Mouse (Mus musculus): ENCODE measurements at regions not wholly inside any gene's neighbourhood (a gene's known extent, or its start where the extent isn't known, plus 50 kb on each side); places are given as distances from the start of the nearest gene placed in this dataset.

DNA sequence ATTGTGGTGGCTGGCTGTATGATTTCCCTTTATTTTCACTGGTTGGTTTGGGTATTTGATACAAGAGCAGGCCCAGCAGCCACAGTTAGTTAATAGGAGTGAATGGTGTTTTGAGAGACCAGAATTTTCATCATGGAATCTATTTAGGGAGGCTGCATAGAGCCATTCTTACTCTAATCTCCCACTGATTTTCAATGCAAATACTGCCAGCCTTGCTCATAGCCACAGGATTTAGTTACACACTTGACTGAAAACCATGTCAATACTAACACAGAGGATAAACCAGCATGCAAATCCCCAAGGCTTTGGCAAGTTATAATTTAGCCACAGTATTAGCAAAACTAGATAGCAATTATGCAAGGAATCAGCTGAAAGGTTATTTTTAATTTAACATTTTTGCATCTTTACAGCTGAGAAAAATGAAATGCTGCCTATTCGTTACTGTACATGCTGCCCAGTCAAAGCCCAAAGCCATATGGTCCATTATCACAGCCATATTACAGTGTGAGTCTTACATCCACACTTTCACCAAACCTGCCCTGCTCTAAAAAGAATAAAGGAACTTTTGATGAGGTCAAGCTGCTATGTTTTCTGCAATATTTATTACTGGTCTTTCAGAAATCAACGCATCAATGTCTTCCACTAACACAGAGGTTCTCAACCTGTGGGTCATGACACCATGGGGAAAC, 1000.5 kb upstream of the Flrt2 start:
- no peak overlapping the region for H3K4me3 ChIP-seq
- H3K4me1 ChIP-seq, result no peaks in the 10 kb centered on the region
- H3K27me3 ChIP-seq (replicated peaks), result no peaks in the 10 kb centered on the region
- no peaks in the 10 kb centered on the region for H3K36me3 ChIP-seq (replicated peaks)
- H3K27ac ChIP-seq, result no peak overlapping the region
- H3K9ac ChIP-seq, result no peak overlapping the region
- ATAC-seq (replicated peaks), result peak; percentile 73
- no peak overlapping the region for H3K4me2 ChIP-seq
- WGBS, result 35% methylated on average over 2 of the region's 2 CpGs
- H3K9me3 ChIP-seq, result no peaks in the 10 kb centered on the region

DNA sequence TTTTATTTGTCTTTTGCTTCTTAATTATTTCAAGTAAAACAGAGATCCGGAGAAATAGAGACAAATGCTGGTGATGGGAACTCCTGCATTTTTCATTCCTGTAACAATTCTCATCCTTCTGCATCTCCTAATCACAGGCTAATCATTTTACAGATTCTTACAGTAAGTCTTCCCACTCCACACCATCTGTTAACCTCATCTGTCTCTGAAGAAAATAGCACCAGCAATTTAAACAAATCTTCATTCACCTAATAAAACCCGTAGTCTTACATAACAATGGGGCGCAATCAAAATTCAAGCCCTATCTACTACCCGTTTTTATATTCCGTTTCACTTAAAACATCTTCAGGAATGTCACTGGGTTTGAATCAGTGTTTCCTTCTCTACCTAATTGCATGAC, 960.6 kb upstream of the Flrt2 start:
- peaks cover 6% of the 10 kb centered on the region; the same call in 1 of the 2 replicates for H3K4me1 ChIP-seq
- ATAC-seq (replicated peaks), result no peak
- H3K9me3 ChIP-seq, result no peaks in the 10 kb centered on the region
- no peak overlapping the region for H3K4me3 ChIP-seq
- 67% methylated on average over 5 of the region's 5 CpGs for WGBS
- H3K27ac ChIP-seq, result no peak overlapping the region
- no peaks in the 10 kb centered on the region for H3K36me3 ChIP-seq (replicated peaks)
- H3K4me2 ChIP-seq, result no peak overlapping the region
- no peaks in the 10 kb centered on the region for H3K27me3 ChIP-seq (replicated peaks)
- no peak overlapping the region for H3K9ac ChIP-seq

DNA sequence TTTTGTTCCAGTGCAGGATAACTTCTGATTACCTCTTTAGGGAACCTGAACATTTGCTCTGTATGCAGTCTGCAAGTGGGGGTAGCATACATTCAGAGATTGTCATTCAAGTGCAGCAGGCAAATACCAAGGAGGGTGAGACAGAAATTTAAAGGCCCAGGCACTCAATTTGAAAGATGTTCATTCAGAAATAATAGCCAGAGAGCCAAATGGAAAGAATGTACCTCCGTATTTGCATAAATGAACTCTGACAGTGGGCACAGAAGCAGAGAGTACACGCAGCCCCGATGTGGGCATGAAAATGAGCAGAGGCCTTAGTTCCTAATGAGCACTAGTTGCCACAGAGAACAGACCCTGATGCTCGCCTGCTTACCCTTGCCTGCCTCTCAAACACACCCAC, 958.8 kb upstream of the Flrt2 start:
- Histone ChIP-seq H3K4me3 (no peak overlapping the region), H3K27me3 (replicated peaks) (no peaks in the 10 kb centered on the region), H3K27ac (no peak overlapping the region), H3K36me3 (replicated peaks) (no peaks in the 10 kb centered on the region), H3K9me3 (no peaks in the 10 kb centered on the region), H3K9ac (no peak overlapping the region), H3K4me2 (no peak overlapping the region), H3K4me1 (peaks cover 6% of the 10 kb centered on the region; the same call in 1 of the 2 replicates)
- ATAC-seq (replicated peaks), result peak; percentile 62
- WGBS, result 25% methylated on average over 4 of the region's 4 CpGs

DNA sequence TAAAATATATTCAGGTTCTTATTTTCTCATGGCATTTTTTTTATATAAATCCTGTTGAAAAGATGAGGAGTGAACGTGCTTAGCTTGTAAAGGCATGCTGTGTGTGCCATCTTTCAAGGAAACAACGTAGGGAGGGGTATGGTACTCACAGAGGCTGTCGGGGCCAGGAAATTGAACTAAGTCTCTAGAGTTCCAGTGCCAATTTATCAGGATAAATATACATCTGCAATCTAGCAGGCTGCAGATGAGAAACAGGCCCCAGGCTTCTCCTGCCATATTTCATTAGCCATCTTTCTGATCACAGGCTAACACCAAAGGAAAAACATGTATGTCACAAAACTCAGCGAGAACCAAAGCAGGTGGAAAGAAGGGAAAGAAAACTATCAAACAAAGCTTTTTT, 954.8 kb upstream of the Flrt2 start:
- peaks cover 6% of the 10 kb centered on the region; the same call in 1 of the 2 replicates for H3K4me1 ChIP-seq
- H3K4me2 ChIP-seq, result no peak overlapping the region
- no peak for ATAC-seq (replicated peaks)
- H3K27me3 ChIP-seq (replicated peaks), result no peaks in the 10 kb centered on the region
- no peak overlapping the region for H3K27ac ChIP-seq
- H3K9me3 ChIP-seq, result no peaks in the 10 kb centered on the region
- no peak overlapping the region for H3K4me3 ChIP-seq
- 62% methylated on average over 4 of the region's 4 CpGs for WGBS
- no peak overlapping the region for H3K9ac ChIP-seq
- H3K36me3 ChIP-seq (replicated peaks), result no peaks in the 10 kb centered on the region

DNA sequence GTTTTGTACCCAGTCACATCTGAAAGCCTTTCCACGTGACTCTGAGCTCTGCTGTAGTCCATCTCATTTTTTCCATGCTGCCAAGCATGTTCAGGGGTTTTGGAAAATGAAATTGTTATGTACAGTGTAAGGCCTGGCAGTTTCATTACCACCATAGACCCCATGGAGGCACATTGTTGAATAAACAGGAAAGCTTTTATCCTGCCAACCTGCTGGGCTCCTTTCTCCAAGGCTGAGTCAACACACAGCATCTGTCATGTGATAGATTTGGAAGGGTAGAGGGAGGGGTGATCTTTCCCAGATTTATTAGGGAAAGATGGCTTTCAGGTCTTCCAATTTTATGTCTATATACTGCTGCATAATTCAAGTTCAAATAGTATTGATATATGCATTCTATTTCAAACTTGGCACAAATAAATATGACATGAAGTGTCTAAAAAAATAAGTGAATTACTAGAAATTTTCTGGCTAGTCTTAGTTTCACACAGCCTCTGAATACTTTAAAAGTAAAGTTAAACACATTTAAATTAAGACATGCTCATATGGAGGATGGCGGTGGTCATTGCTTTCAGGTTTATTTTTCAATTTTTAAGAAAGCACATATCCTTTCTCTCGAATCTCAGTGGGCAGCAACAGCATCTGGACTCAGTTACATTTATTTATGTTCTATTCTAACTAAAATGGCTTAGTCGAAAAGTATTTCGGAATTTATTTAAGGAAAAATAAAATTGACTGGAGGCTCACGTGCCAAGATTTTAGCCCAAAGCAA, 942.1 kb upstream of the Flrt2 start:
- Histone ChIP-seq H3K9me3 (no peaks in the 10 kb centered on the region), H3K9ac (no peak overlapping the region), H3K36me3 (replicated peaks) (no peaks in the 10 kb centered on the region), H3K4me3 (no peak overlapping the region), H3K27ac (no peak overlapping the region), H3K4me2 (no peak overlapping the region), H3K27me3 (replicated peaks) (no peaks in the 10 kb centered on the region), H3K4me1 (no peaks in the 10 kb centered on the region)
- WGBS, result 81% methylated on average over 6 of the region's 6 CpGs
- ATAC-seq (replicated peaks), result no peak

DNA sequence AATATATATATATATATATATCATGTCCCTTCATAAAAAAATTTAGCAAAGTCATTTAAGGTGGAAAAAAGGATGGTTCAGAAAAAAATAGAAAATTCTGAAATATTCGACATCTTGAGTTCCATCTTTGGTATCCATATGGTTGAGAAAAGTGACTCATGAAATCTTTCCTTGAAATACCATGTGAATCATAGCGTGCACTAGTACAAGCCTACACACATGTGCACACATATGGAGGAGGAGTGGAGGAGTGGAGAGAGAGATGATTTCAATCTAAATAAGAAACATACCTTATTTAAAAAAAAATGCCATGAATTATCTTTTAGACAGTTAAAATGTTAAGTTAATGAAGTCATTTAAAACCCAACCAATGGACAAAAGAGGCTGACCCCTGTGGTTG, 936.3 kb upstream of the Flrt2 start:
- no peak overlapping the region for H3K27ac ChIP-seq
- H3K4me2 ChIP-seq, result no peak overlapping the region
- 98% methylated on average over 2 of the region's 2 CpGs for WGBS
- no peak overlapping the region for H3K9ac ChIP-seq
- no peak overlapping the region for H3K4me3 ChIP-seq
- no peaks in the 10 kb centered on the region for H3K36me3 ChIP-seq (replicated peaks)
- ATAC-seq (replicated peaks), result no peak
- no peaks in the 10 kb centered on the region for H3K9me3 ChIP-seq
- H3K27me3 ChIP-seq (replicated peaks), result no peaks in the 10 kb centered on the region
- no peaks in the 10 kb centered on the region for H3K4me1 ChIP-seq

DNA sequence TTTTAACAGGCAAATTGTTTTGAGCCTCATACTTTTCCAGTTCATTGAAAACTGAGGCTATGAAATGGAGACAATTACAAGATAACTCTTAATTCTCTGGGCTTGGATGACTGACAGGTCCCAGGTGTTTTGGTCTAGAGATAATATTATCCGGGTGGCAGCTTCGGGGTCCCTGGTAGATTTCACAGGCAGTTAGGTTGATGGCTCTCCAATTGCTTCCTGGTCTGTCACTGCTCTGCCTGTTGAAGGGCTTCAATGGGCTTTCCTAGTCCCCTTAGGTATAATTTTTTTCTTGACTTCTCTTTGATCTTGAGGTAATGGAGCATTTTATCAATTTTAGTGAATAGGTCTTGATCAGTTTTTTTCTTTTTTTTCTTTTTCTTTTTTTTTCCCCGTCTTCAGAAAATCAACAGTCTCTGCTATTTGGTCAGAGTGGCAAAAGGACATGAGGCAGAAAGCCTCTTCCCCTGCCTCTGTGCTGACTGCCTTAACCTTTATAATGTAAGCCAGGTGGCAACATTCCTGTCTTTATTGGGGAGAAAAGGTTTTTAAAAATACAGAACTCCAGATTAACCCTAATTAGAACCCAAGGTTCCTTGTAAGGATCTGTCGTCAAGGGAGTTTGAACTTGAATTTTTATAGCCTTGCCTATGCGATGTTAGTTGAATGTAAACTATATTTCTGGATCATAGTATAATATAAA, 896.0 kb upstream of the Flrt2 start:
- Histone ChIP-seq H3K27me3 (replicated peaks) (no peaks in the 10 kb centered on the region), H3K9ac (no peak overlapping the region), H3K27ac (no peak overlapping the region), H3K9me3 (no peaks in the 10 kb centered on the region), H3K4me2 (no peak overlapping the region), H3K36me3 (replicated peaks) (no peaks in the 10 kb centered on the region), H3K4me1 (no peaks in the 10 kb centered on the region), H3K4me3 (no peak overlapping the region)
- 75% methylated on average over 5 of the region's 5 CpGs for WGBS
- ATAC-seq (replicated peaks), result no peak

DNA sequence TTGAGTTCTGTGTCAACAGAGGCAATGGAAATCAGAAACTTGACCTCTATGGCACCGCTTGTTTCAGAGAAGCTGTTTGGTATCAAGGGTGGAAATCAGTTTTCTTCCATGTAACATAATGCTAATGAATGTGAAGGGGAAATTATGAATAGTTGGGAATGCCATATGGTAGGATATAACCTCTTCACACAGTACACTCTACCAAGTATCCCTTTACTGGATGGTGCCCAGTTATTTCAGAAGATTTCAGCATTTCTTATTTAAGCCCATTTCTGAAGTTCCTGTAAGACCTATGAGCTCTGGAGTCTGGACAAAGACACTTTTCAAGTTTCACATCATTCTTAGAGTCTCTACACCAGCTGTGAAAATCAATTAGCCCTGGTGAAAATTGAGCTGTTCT, 887.3 kb upstream of the Flrt2 start:
- Histone ChIP-seq H3K27me3 (replicated peaks) (no peaks in the 10 kb centered on the region), H3K4me2 (no peak overlapping the region), H3K4me1 (no peaks in the 10 kb centered on the region)

DNA sequence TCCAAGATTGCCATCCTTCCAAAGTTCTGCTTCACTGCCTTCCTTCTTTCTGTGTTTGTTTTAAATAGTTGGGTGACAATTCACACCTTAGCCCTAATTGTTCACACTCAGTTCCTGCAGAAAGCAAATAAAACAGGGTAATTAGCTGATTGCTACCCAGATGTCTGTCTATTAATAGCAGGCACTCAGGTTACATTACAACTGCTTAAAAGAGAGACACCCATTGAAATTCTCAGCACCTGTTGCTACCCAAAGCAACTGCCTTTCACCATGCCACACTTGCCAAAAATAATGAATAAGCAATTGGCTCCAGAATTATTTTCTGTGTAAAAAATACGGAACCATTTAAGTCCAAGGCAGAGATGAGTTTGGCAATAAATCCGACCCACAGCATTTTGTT, 860.6 kb upstream of the Flrt2 start:
- H3K4me3 ChIP-seq, result no peak overlapping the region
- no peak overlapping the region for H3K4me2 ChIP-seq
- no peaks in the 10 kb centered on the region for H3K36me3 ChIP-seq (replicated peaks)
- no peaks in the 10 kb centered on the region for H3K4me1 ChIP-seq
- no peak overlapping the region for H3K9ac ChIP-seq
- 85% methylated on average over 2 of the region's 2 CpGs for WGBS
- H3K27me3 ChIP-seq (replicated peaks), result no peaks in the 10 kb centered on the region
- H3K27ac ChIP-seq, result no peak overlapping the region
- ATAC-seq (replicated peaks), result no peak
- H3K9me3 ChIP-seq, result no peaks in the 10 kb centered on the region

More for the DNA sequence above, 887.3 kb upstream of the Flrt2 start:
- H3K9me3 ChIP-seq, result no peaks in the 10 kb centered on the region
- ATAC-seq (replicated peaks), result no peak
- 91% methylated on average over 1 of the region's 1 CpGs for WGBS
- H3K4me3 ChIP-seq, result no peak overlapping the region
- H3K36me3 ChIP-seq (replicated peaks), result no peaks in the 10 kb centered on the region
- H3K9ac ChIP-seq, result no peak overlapping the region
- no peak overlapping the region for H3K27ac ChIP-seq

DNA sequence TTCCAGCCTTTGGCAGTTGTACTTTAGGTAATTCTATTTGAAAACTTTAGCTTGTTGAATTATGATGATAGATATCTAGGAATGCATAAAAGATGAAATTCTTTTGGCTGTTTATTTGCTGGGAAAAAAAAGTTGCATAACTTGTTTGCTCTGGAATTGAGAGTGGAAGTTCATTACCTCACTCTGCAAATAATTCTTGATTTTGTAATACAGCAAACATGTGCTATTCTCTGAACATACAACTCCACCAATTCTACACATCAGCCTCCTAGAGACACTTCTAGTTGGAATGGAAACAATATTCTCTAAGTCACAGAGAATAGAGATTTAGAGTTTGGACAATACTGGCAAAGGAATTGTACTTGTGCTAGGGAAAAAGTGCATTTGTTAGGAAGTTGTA, 829.3 kb upstream of the Flrt2 start:
- Histone ChIP-seq H3K36me3 (replicated peaks) (no peaks in the 10 kb centered on the region), H3K4me2 (no peak overlapping the region), H3K4me3 (no peak overlapping the region), H3K27ac (no peak overlapping the region), H3K4me1 (no peaks in the 10 kb centered on the region), H3K27me3 (replicated peaks) (no peaks in the 10 kb centered on the region), H3K9ac (no peak overlapping the region), H3K9me3 (no peaks in the 10 kb centered on the region)
- no peak for ATAC-seq (replicated peaks)

DNA sequence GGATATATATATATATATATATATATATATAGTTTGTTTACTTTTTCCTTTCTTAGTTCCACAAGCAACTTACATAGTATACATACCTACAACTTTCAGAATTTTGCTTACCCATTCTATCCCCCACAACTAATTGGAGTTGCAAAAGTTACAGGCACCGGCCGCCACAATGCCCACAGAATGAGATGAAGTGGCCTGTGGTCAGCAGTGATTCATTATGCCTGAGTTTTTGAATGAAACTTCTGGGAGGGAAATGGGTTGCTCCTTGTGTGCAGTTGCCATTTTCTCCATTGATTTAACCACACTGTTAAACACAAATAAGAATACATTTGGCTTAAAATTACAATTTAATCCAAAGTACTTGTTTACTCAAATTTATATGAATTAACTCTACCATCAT, 781.2 kb upstream of the Flrt2 start:
- H3K4me3 ChIP-seq, result no peak overlapping the region
- 90% methylated on average over 2 of the region's 2 CpGs for WGBS
- H3K9me3 ChIP-seq, result no peaks in the 10 kb centered on the region
- H3K4me1 ChIP-seq, result no peaks in the 10 kb centered on the region
- no peaks in the 10 kb centered on the region for H3K27me3 ChIP-seq (replicated peaks)
- no peak overlapping the region for H3K9ac ChIP-seq
- H3K4me2 ChIP-seq, result no peak overlapping the region
- no peak for ATAC-seq (replicated peaks)
- H3K27ac ChIP-seq, result no peak overlapping the region
- no peaks in the 10 kb centered on the region for H3K36me3 ChIP-seq (replicated peaks)

DNA sequence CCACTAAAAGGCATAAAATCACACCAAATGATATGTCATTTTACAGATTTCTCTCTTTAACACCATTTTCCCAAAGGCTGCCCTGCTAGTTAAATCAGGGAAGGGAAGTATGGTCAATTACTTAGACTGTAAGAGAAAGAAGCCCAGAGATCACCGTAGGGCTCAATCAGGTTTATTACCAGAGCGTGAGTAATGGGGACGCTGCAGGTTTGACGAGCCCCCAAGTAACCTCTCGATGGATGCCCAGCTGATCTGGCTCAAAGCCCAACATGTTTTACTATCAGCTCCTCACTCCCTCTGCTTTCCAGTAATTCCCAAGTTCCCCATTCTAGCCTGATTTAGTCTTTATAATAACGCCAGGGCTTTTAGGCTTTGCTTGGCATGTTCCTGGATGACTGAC, 749.0 kb upstream of the Flrt2 start:
- no peak for ATAC-seq (replicated peaks)
- 84% methylated on average over 6 of the region's 6 CpGs for WGBS

More for the DNA sequence above, 749.0 kb upstream of the Flrt2 start:
- Histone ChIP-seq H3K4me3 (no peak overlapping the region), H3K4me1 (no peaks in the 10 kb centered on the region), H3K27me3 (replicated peaks) (no peaks in the 10 kb centered on the region), H3K27ac (no peak overlapping the region), H3K4me2 (no peak overlapping the region), H3K36me3 (replicated peaks) (no peaks in the 10 kb centered on the region), H3K9me3 (no peaks in the 10 kb centered on the region), H3K9ac (no peak overlapping the region)

Measured in midbrain, embryonic 15.5 days (tissue).